Mouse (Mus musculus): ENCODE data around the gene Osbpl3.

DNA sequence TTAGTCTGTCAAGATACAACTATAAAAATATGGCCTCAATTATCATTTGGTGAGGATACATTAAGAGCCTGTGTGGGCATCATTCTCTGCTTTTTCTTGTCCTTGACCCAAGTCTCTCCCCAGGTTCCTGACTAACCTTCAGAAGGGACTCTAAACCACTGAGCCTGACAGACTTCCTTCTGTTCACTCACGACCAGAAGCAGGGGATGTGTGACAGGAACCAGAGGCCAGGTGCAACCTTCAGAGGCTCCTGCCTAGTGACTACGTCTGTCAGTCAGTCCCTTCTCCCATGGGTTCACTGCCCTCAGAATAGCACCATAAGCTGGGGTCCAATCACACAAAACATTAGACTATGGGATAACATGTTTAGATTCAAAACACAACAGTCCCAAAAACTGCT lies 208.6 kb downstream of the Osbpl3 start:
- TF ChIP-seq HCFC1 (IDR thresholded peaks at IDR 0.05; ENCODE audit: borderline replicate concordance, insufficient read depth, low read length): no peak
- TF ChIP-seq ZC3H11A (IDR thresholded peaks at IDR 0.05; ENCODE audit: borderline replicate concordance, low read depth, low read length): no peak
- TF ChIP-seq ZNF384 (IDR thresholded peaks at IDR 0.05; ENCODE audit: low read depth, low read length): no peak
